9 mouse cellular contexts compared by ENCODE assay signal in genomic region chr11:103113005-103113404, GRCm38 (mm10). TPM values are rescaled to one million over a fixed set of nuclear protein-coding genes. Genes with fewer than 3 reads are reported as not detected.
A peak's percentile ranks its signal among the peaks of the same experiment; 100 is the strongest.
DNase-seq lines count a peak whose midpoint lies in the region; ATAC-seq and TF ChIP-seq lines count a peak whose summit lies in the region.
"Had no signal": no experiment of that assay in that cellular context is flagged by ENCODE, and none has a peak within 500 bp of the region (broad histone marks: within the 10 kb centered on the region; RNA-seq: fewer than 3 reads in every experiment).

No protein-coding gene starts in this region.

- no peak for DNase-seq in heart, embryonic 10.5 days (ENCODE audit: low spot score)
- DNase-seq in heart, postnatal 36 days = no peak
- DNase-seq in lung, postnatal 14 days = no peak
- DNase-seq in limb, embryonic 14.5 days (ENCODE audit: low spot score) = no peak
- no peak for DNase-seq in adipocyte (ENCODE audit: low spot score)
- DNase-seq in right cerebral cortex, postnatal 4 days = no peak

- intact Hi-C loops in heart, postnatal 36 days (cut with DNase I) = no loop called here

- peaks cover 7% of the 10 kb centered on the region; the same call in 1 of the 2 replicates for H3K27me3 ChIP-seq in heart, embryonic 10.5 days (ENCODE audit: insufficient read depth, poor library complexity, severe bottlenecking)
- H3K27me3 ChIP-seq in lung, embryonic 16.5 days (ENCODE audit: control insufficient read depth, insufficient read depth, low read depth, low read length) = no peaks in the 10 kb centered on the region
- no peaks in the 10 kb centered on the region for H3K27me3 ChIP-seq in embryonic facial prominence, embryonic 15.5 days
- no peaks in the 10 kb centered on the region for H3K27me3 ChIP-seq in limb, embryonic 14.5 days (ENCODE audit: control insufficient read depth, insufficient read depth, low read length)

- peak overlapping the region; percentile 85; the same call in 1 of the 2 replicates for H3K27ac ChIP-seq in heart, embryonic 10.5 days
- H3K27ac ChIP-seq in lung, embryonic 16.5 days (ENCODE audit: low read length) = peak overlapping the region; percentile 32; the same call in 1 of the 2 replicates
- H3K27ac ChIP-seq in embryonic facial prominence, embryonic 15.5 days (replicated peaks) = peak overlapping the region; percentile 90
- 0 out of 2 replicates have a peak overlapping the region, but pooled peaks have one; percentile 67 for H3K27ac ChIP-seq in limb, embryonic 14.5 days (replicated peaks; ENCODE audit: low read depth, low read length)
- H3K27ac ChIP-seq: macrophage had no signal

- peaks cover 40% of the 10 kb centered on the region for H3K4me1 ChIP-seq in heart, embryonic 10.5 days
- H3K4me1 ChIP-seq in lung, embryonic 16.5 days (replicated peaks; ENCODE audit: control insufficient read depth, insufficient read depth, low read length) = peaks cover 24% of the 10 kb centered on the region
- H3K4me1 ChIP-seq in embryonic facial prominence, embryonic 15.5 days = peaks cover 36% of the 10 kb centered on the region
- H3K4me1 ChIP-seq in limb, embryonic 14.5 days (ENCODE audit: control insufficient read depth, insufficient read depth, low read length) = peaks cover 21% of the 10 kb centered on the region

- H3K4me2 ChIP-seq in lung, embryonic 16.5 days (ENCODE audit: low read depth, low read length) = no peak overlapping the region
- H3K4me2 ChIP-seq in embryonic facial prominence, embryonic 15.5 days (replicated peaks) = peak overlapping the region; percentile 74
- peak overlapping the region; percentile 86; the same call in 1 of the 2 replicates for H3K4me2 ChIP-seq in limb, embryonic 14.5 days (replicated peaks; ENCODE audit: low read depth, low read length, severe bottlenecking)

- ATAC-seq in lung, embryonic 16.5 days (ENCODE audit: low read depth) = no peak
- no peak for ATAC-seq in embryonic facial prominence, embryonic 15.5 days (ENCODE audit: insufficient number of reproducible peaks, low FRiP score, low TSS enrichment, low read depth)
- ATAC-seq in limb, embryonic 14.5 days (ENCODE audit: low FRiP score, low read depth) = no peak

- H3K9me3 ChIP-seq in heart, embryonic 10.5 days = no peaks in the 10 kb centered on the region
- H3K9me3 ChIP-seq in lung, embryonic 16.5 days (ENCODE audit: control insufficient read depth, low read length) = no peaks in the 10 kb centered on the region
- no peaks in the 10 kb centered on the region for H3K9me3 ChIP-seq in embryonic facial prominence, embryonic 15.5 days (replicated peaks)
- H3K9me3 ChIP-seq in limb, embryonic 14.5 days (ENCODE audit: control insufficient read depth, low read length) = no peaks in the 10 kb centered on the region

- no peak overlapping the region; the same call in 1 of the 2 replicates for H3K4me3 ChIP-seq in heart, embryonic 10.5 days
- H3K4me3 ChIP-seq in lung, embryonic 16.5 days (ENCODE audit: low read length) = no peak overlapping the region
- 0 out of 2 replicates have a peak overlapping the region, but pooled peaks have one; percentile 46 for H3K4me3 ChIP-seq in embryonic facial prominence, embryonic 15.5 days (replicated peaks)
- no peak overlapping the region for H3K4me3 ChIP-seq in limb, embryonic 14.5 days (replicated peaks; ENCODE audit: low read length)

- no peak overlapping the region for H3K9ac ChIP-seq in lung, embryonic 16.5 days (ENCODE audit: low read length)
- H3K9ac ChIP-seq in embryonic facial prominence, embryonic 15.5 days = no peak overlapping the region
- no peak overlapping the region for H3K9ac ChIP-seq in limb, embryonic 14.5 days (ENCODE audit: low read depth, low read length, severe bottlenecking)

- TF ChIP-seq POLR2A in limb, embryonic 14.5 days (IDR thresholded peaks at IDR 0.05; ENCODE audit: borderline replicate concordance, extremely low read depth, insufficient read depth, insufficient read length) = no peak

- WGBS in heart, embryonic 10.5 days = 36% methylated on average over 12 of the region's 12 CpGs
- 51% methylated on average over 12 of the region's 12 CpGs for WGBS in lung, embryonic 16.5 days
- WGBS in embryonic facial prominence, embryonic 15.5 days = 37% methylated on average over 12 of the region's 12 CpGs
- WGBS in limb, embryonic 14.5 days = 41% methylated on average over 12 of the region's 12 CpGs

- no peaks in the 10 kb centered on the region for H3K36me3 ChIP-seq in heart, embryonic 10.5 days
- H3K36me3 ChIP-seq in lung, embryonic 16.5 days (ENCODE audit: control insufficient read depth, insufficient read depth, low read length) = no peaks in the 10 kb centered on the region
- H3K36me3 ChIP-seq in embryonic facial prominence, embryonic 15.5 days = no peaks in the 10 kb centered on the region
- H3K36me3 ChIP-seq in limb, embryonic 14.5 days (ENCODE audit: control insufficient read depth, insufficient read depth, low read length) = no peaks in the 10 kb centered on the region

RNA-seq across cellular contexts. Expression of gene Hexim1, which starts 3.0 kb away (rescaled TPM):
- 1.8 and 2.8 TPM in 2 replicates for polyA plus RNA-seq in heart, embryonic 10.5 days (2016; fragmentation: Nextera tagmentation; extraction: Ambion mirVana)
- 10 to 100 TPM; 18.0 to 20.5 TPM for total RNA-seq in heart, postnatal 36 days (2021)
- 4.6 and 5.2 TPM in 2 replicates for polyA plus RNA-seq in lung, embryonic 16.5 days (2015; fragmentation: Nextera tagmentation; extraction: Ambion mirVana)
- 5.9 and 6.1 TPM in 2 replicates for polyA plus RNA-seq in embryonic facial prominence, embryonic 15.5 days (2015; fragmentation: Nextera tagmentation; extraction: Ambion mirVana)
- polyA plus RNA-seq in limb, embryonic 14.5 days (2012; rRNA removed) = 17.7 and 21.1 TPM in 2 replicates
- polyA plus RNA-seq in limb, embryonic 14.5 days (2014; fragmentation: Nextera tagmentation; extraction: Ambion mirVana) = 7.5 and 8.4 TPM in 2 replicates

RNA-seq across cellular contexts. Expression of gene Acbd4, which starts 11.5 kb away (rescaled TPM):
- 9.8 and 10.2 TPM in 2 replicates for polyA plus RNA-seq in heart, embryonic 10.5 days (2016; fragmentation: Nextera tagmentation; extraction: Ambion mirVana)
- 10 to 100 TPM; 37.4 to 41.4 TPM for total RNA-seq in heart, postnatal 36 days (2021)
- polyA plus RNA-seq in lung, embryonic 16.5 days (2015; fragmentation: Nextera tagmentation; extraction: Ambion mirVana) = 22.8 and 28.7 TPM in 2 replicates
- 23.4 and 27.9 TPM in 2 replicates for polyA plus RNA-seq in embryonic facial prominence, embryonic 15.5 days (2015; fragmentation: Nextera tagmentation; extraction: Ambion mirVana)
- polyA plus RNA-seq in limb, embryonic 14.5 days (2012; rRNA removed) = 11.2 and 14.2 TPM in 2 replicates
- 20.2 and 25.2 TPM in 2 replicates for polyA plus RNA-seq in limb, embryonic 14.5 days (2014; fragmentation: Nextera tagmentation; extraction: Ambion mirVana)

RNA-seq across cellular contexts. Expression of gene Plcd3, which starts 11.5 kb away (rescaled TPM):
- 3.6 and 4.8 TPM in 2 replicates for polyA plus RNA-seq in heart, embryonic 10.5 days (2016; fragmentation: Nextera tagmentation; extraction: Ambion mirVana)
- total RNA-seq in heart, postnatal 36 days (2021) = 10 to 100 TPM; 16.1 to 18.3 TPM
- 3.1 and 3.3 TPM in 2 replicates for polyA plus RNA-seq in lung, embryonic 16.5 days (2015; fragmentation: Nextera tagmentation; extraction: Ambion mirVana)
- 7.6 and 9.0 TPM in 2 replicates for polyA plus RNA-seq in embryonic facial prominence, embryonic 15.5 days (2015; fragmentation: Nextera tagmentation; extraction: Ambion mirVana)
- 10.3 and 13.2 TPM in 2 replicates for polyA plus RNA-seq in limb, embryonic 14.5 days (2012; rRNA removed)
- polyA plus RNA-seq in limb, embryonic 14.5 days (2014; fragmentation: Nextera tagmentation; extraction: Ambion mirVana) = 3.8 and 4.9 TPM in 2 replicates
- polyA plus RNA-seq: macrophage had no signal

RNA-seq across cellular contexts. Expression of gene Hexim2, which starts 19.2 kb away (rescaled TPM):
- 6.5 and 7.9 TPM in 2 replicates for polyA plus RNA-seq in heart, embryonic 10.5 days (2016; fragmentation: Nextera tagmentation; extraction: Ambion mirVana)
- total RNA-seq in heart, postnatal 36 days (2021) = 1 to 10 TPM; 2.0 to 2.1 TPM
- polyA plus RNA-seq in lung, embryonic 16.5 days (2015; fragmentation: Nextera tagmentation; extraction: Ambion mirVana) = 8.7 and 10.1 TPM in 2 replicates
- 14.0 and 14.1 TPM in 2 replicates for polyA plus RNA-seq in embryonic facial prominence, embryonic 15.5 days (2015; fragmentation: Nextera tagmentation; extraction: Ambion mirVana)
- polyA plus RNA-seq in limb, embryonic 14.5 days (2012; rRNA removed) = 9.4 and 10.8 TPM in 2 replicates
- polyA plus RNA-seq in limb, embryonic 14.5 days (2014; fragmentation: Nextera tagmentation; extraction: Ambion mirVana) = 8.6 and 11.1 TPM in 2 replicates

RNA-seq across cellular contexts. Expression of gene Fmnl1, which starts 57.9 kb away (rescaled TPM):
- 0.92 and 1.2 TPM in 2 replicates for polyA plus RNA-seq in heart, embryonic 10.5 days (2016; fragmentation: Nextera tagmentation; extraction: Ambion mirVana)
- 10 to 100 TPM; 12.4 to 20.9 TPM for total RNA-seq in heart, postnatal 36 days (2021)
- polyA plus RNA-seq in lung, embryonic 16.5 days (2015; fragmentation: Nextera tagmentation; extraction: Ambion mirVana) = 2.9 and 3.0 TPM in 2 replicates
- polyA plus RNA-seq in embryonic facial prominence, embryonic 15.5 days (2015; fragmentation: Nextera tagmentation; extraction: Ambion mirVana) = 2.7 TPM in 2 replicates
- polyA plus RNA-seq in limb, embryonic 14.5 days (2012; rRNA removed) = 3.7 and 3.8 TPM in 2 replicates
- polyA plus RNA-seq in limb, embryonic 14.5 days (2014; fragmentation: Nextera tagmentation; extraction: Ambion mirVana) = 2.5 and 2.6 TPM in 2 replicates

Comparison
In these comparisons a context has a peak if more than half of its experiments do, and no peak if none do; other contexts are left out.
1. H3K27ac ChIP-seq: peak in every context shown above with its lines; median percentile 90 in embryonic facial prominence, embryonic 15.5 days; 85 in heart, embryonic 10.5 days; 67 in limb, embryonic 14.5 days; 32 in lung, embryonic 16.5 days.